Mouse (Mus musculus): ENCODE data around the gene Mroh3. TPM values are rescaled to one million over a fixed set of nuclear protein-coding genes. Genes with fewer than 3 reads are reported as not detected.

Mroh3 gene
- polyA plus RNA-seq, 1 experiment from 2014 or later: 0.42 TPM

- DNase-seq (ENCODE audit: low spot score): peak; percentile 30
- Histone ChIP-seq H3K36me3 (replicated peaks) (no peaks in the 10 kb centered on the region), H3K4me3 (peak overlapping the region; percentile 72), H3K4me1 (peaks cover 96% of the 10 kb centered on the region), H3K27me3 (replicated peaks; ENCODE audit: low read depth, poor library complexity, severe bottlenecking) (peaks cover 48% of the 10 kb centered on the region), H3K27ac (replicated peaks) (peak overlapping the region; percentile 86), H3K9me3 (no peaks in the 10 kb centered on the region)
- 31% methylated on average over 10 of the region's 10 CpGs for WGBS
These were observed 80.0 kb downstream of the Mroh3 start for GRCm38 (mm10) chr1:136132386-136133201.

Other genes starting within 250 kb of the Mroh3 start
- 0.04 TPM in 1 of 2 replicates, not detected in the other for gene Igfn1, start 206.5 kb downstream of the Mroh3 start, polyA plus RNA-seq (2016; fragmentation: Nextera tagmentation; extraction: Ambion mirVana)
- gene Tmem9, start 204.7 kb downstream of the Mroh3 start, polyA plus RNA-seq (2016; fragmentation: Nextera tagmentation; extraction: Ambion mirVana): 139 and 142 TPM in 2 replicates
- gene Ascl5, start 162.0 kb downstream of the Mroh3 start, polyA plus RNA-seq (2016; fragmentation: Nextera tagmentation; extraction: Ambion mirVana): 0.47 TPM in 1 of 2 replicates, not detected in the other
- gene Cacna1s, start 160.1 kb downstream of the Mroh3 start, polyA plus RNA-seq (2016; fragmentation: Nextera tagmentation; extraction: Ambion mirVana): 0.06 and 0.16 TPM in 2 replicates
- 6.5 and 7.3 TPM in 2 replicates for gene Kif21b, start 81.4 kb downstream of the Mroh3 start, polyA plus RNA-seq (2016; fragmentation: Nextera tagmentation; extraction: Ambion mirVana)
- gene Inava, start 21.4 kb upstream of the Mroh3 start, polyA plus RNA-seq (2016; fragmentation: Nextera tagmentation; extraction: Ambion mirVana): 24.1 and 26.4 TPM in 2 replicates
- not detected in 2 replicates for gene Gpr25, start 48.0 kb upstream of the Mroh3 start, polyA plus RNA-seq (2016; fragmentation: Nextera tagmentation; extraction: Ambion mirVana)
- gene Camsap2, start 133.3 kb upstream of the Mroh3 start, polyA plus RNA-seq (2016; fragmentation: Nextera tagmentation; extraction: Ambion mirVana): 11.4 and 12.4 TPM in 2 replicates
- gene Ddx59, start 202.4 kb upstream of the Mroh3 start, polyA plus RNA-seq (2016; fragmentation: Nextera tagmentation; extraction: Ambion mirVana): 16.9 and 17.8 TPM in 2 replicates